Mouse (Mus musculus): Measurements from ENCODE around the gene Heatr6.

DNA sequence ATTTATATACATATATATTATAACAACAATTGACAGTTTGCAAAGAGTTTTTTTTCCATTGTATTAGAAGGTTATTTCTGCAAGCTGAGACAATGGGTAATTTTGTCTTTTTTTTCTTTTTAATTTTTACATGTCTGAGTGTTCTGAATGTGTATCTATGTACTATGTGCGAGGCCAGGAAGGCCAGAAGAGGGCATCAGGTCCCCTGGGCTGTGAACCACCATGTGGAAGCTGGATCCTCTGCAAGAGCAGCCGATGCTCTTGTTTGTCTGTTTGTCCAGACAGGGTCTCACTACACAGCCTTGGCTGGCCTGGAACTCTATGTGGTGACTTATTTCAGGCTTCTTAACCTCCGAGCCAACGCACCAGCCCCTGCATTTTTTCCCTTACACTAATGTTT is 37.6 kb downstream of the Heatr6 start:
- no peak for TF ChIP-seq CTCF (IDR thresholded peaks at IDR 0.05; ENCODE audit: extremely low read depth, insufficient read length, insufficient replicate concordance, low read depth, low read length)
- no peak for TF ChIP-seq POLR2A (IDR thresholded peaks at IDR 0.05; ENCODE audit: low read depth, low read length)

All from small intestine, adult 2 months (tissue).